Mouse (Mus musculus) neural tube, embryonic 14.5 days (tissue): ENCODE measurements around the gene Ptrh1. TPM values are rescaled to one million over a fixed set of nuclear protein-coding genes. Genes with fewer than 3 reads are reported as not detected.
A peak's percentile ranks its signal among the peaks of the same experiment; 100 is the strongest.

Experiments
- ATAC-seq: fragments of 200-750 bp; cut with Nextera tagmentation; 2 replicates; pipeline ENCODE4 v1.8.0; 2017; ENCODE audit warnings: low read depth, mild to moderate bottlenecking, moderate TSS enrichment, moderate library complexity
- H3K27ac ChIP-seq: fragments of 300-500 bp; sonication (generic); 2 replicates; pipeline ENCODE4 v1.5.1; 2014; ENCODE audit warnings: low read depth, mild to moderate bottlenecking, control low read depth, low read length, moderate library complexity, mixed read lengths
- H3K27me3 ChIP-seq: fragments of 300-500 bp; sonication (generic); 2 replicates; pipeline ENCODE4 v1.6.1; 2014; ENCODE audit warnings: low read length; ENCODE audit not compliant: control insufficient read depth, insufficient read depth
- H3K36me3 ChIP-seq: fragments of 300-500 bp; sonication (generic); 2 replicates; pipeline ENCODE4 v1.6.1; 2014; ENCODE audit warnings: low read length, mixed read lengths; ENCODE audit not compliant: control insufficient read depth, insufficient read depth
- H3K4me1 ChIP-seq: fragments of 300-500 bp; sonication (generic); 2 replicates; pipeline ENCODE4 v1.6.1; 2014; ENCODE audit warnings: low read length; ENCODE audit not compliant: control insufficient read depth, insufficient read depth
- H3K4me2 ChIP-seq: fragments of 300-500 bp; sonication (generic); 2 replicates; pipeline ENCODE4 v1.6.1; 2014; ENCODE audit warnings: mild to moderate bottlenecking, low read depth, low read length, control low read depth
- H3K4me3 ChIP-seq: fragments of 300-500 bp; sonication (generic); 2 replicates; pipeline ENCODE4 v1.5.1; 2014; ENCODE audit warnings: low read depth, low read length, control low read depth, mixed read lengths
- H3K9ac ChIP-seq: fragments of 300-500 bp; sonication (generic); replicated peaks from 2 replicates; pipeline ENCODE4 v1.6.1; 2014; ENCODE audit warnings: low read depth, mild to moderate bottlenecking, control low read depth, low read length, mixed read lengths
- H3K9me3 ChIP-seq: fragments of 300-500 bp; sonication (generic); 2 replicates; pipeline ENCODE4 v1.6.1; 2016; ENCODE audit warnings: low read length; ENCODE audit not compliant: control insufficient read depth
- WGBS: fragments of 180-500 bp; shearing (Covaris S2); extraction: QIAGEN DNeasy Blood & Tissue Kit; methylation state at CpG from one replicate; pipeline ENCODE4 v1.1.7; 2014; 5-methylcytosine and 5-hydroxymethylcytosine counted together
- polyA plus RNA-seq: library from polyadenylated mRNA; unstranded; fragments of >200 nt; fragmentation: Nextera tagmentation; extraction: Ambion mirVana; gene quantifications from 2 replicates; pipeline ENCODE4 v1.2.1, GENCODE M21; 2014

The Ptrh1 gene
- polyA plus RNA-seq, 1 experiment from 2014 or later: 4.8 TPM

- no peak overlapping the region for H3K27ac ChIP-seq
- H3K4me1 ChIP-seq: peaks cover 7% of the 10 kb centered on the region
- 0 out of 2 replicates have a peak, but pooled peaks cover 7% of the 10 kb centered on the region for H3K36me3 ChIP-seq
- H3K9me3 ChIP-seq: no peaks in the 10 kb centered on the region
- H3K9ac ChIP-seq: no peak overlapping the region
- no peak overlapping the region for H3K4me2 ChIP-seq
- WGBS: 85% methylated on average over 6 of the region's 6 CpGs
- no peaks in the 10 kb centered on the region for H3K27me3 ChIP-seq
- no peak overlapping the region for H3K4me3 ChIP-seq
- ATAC-seq: no peak
Observed at GRCm38 (mm10) chr2:32822643-32823042, 47.1 kb downstream of the Ptrh1 start.

- Histone ChIP-seq H3K9ac (no peak overlapping the region), H3K27me3 (no peaks in the 10 kb centered on the region), H3K27ac (no peak overlapping the region), H3K9me3 (no peaks in the 10 kb centered on the region), H3K4me3 (no peak overlapping the region), H3K4me2 (no peak overlapping the region), H3K36me3 (0 out of 2 replicates have a peak, but pooled peaks cover 6% of the 10 kb centered on the region), H3K4me1 (peaks cover 7% of the 10 kb centered on the region)
- ATAC-seq: no peak
- 30% methylated on average over 11 of the region's 11 CpGs for WGBS
Observed at GRCm38 (mm10) chr2:32823153-32823552, 47.6 kb downstream of the Ptrh1 start.

- 35% methylated on average over 8 of the region's 8 CpGs for WGBS
- Histone ChIP-seq H3K36me3 (0 out of 2 replicates have a peak, but pooled peaks cover 4% of the 10 kb centered on the region), H3K27me3 (no peaks in the 10 kb centered on the region), H3K4me1 (peaks cover 7% of the 10 kb centered on the region), H3K9ac (no peak overlapping the region), H3K9me3 (no peaks in the 10 kb centered on the region), H3K4me2 (no peak overlapping the region), H3K4me3 (no peak overlapping the region), H3K27ac (no peak overlapping the region)
- no peak for ATAC-seq
Observed at GRCm38 (mm10) chr2:32823579-32824154, 48.1 kb downstream of the Ptrh1 start.

GRCm38 (mm10) chr2:32824181-32824580, 48.6 kb downstream of the Ptrh1 start:
- no peak overlapping the region for H3K4me2 ChIP-seq
- H3K9ac ChIP-seq: no peak overlapping the region

GRCm38 (mm10) chr2:32824778-32825177, 49.2 kb downstream of the Ptrh1 start:
- Histone ChIP-seq H3K27ac (no peak overlapping the region), H3K9me3 (no peaks in the 10 kb centered on the region), H3K4me1 (peaks cover 7% of the 10 kb centered on the region), H3K9ac (no peak overlapping the region), H3K36me3 (0 out of 2 replicates have a peak, but pooled peaks cover 4% of the 10 kb centered on the region), H3K4me2 (no peak overlapping the region), H3K27me3 (no peaks in the 10 kb centered on the region), H3K4me3 (no peak overlapping the region)
- ATAC-seq: no peak
- WGBS: 96% methylated on average over 1 of the region's 1 CpGs

More at GRCm38 (mm10) chr2:32824181-32824580, 48.6 kb downstream of the Ptrh1 start:
- no peak for ATAC-seq
- H3K27me3 ChIP-seq: no peaks in the 10 kb centered on the region
- H3K27ac ChIP-seq: 0 out of 2 replicates have a peak overlapping the region, but pooled peaks have one; percentile 2
- peaks cover 7% of the 10 kb centered on the region for H3K4me1 ChIP-seq
- H3K9me3 ChIP-seq: no peaks in the 10 kb centered on the region
- 19% methylated on average over 8 of the region's 8 CpGs for WGBS
- H3K4me3 ChIP-seq: no peak overlapping the region
- 0 out of 2 replicates have a peak, but pooled peaks cover 4% of the 10 kb centered on the region for H3K36me3 ChIP-seq

- Histone ChIP-seq H3K27ac (no peak overlapping the region), H3K4me1 (peaks cover 7% of the 10 kb centered on the region), H3K9ac (no peak overlapping the region), H3K36me3 (0 out of 2 replicates have a peak, but pooled peaks cover 4% of the 10 kb centered on the region), H3K4me3 (no peak overlapping the region), H3K9me3 (no peaks in the 10 kb centered on the region), H3K4me2 (no peak overlapping the region), H3K27me3 (no peaks in the 10 kb centered on the region)
- no peak for ATAC-seq
- WGBS: 84% methylated on average over 6 of the region's 6 CpGs
Observed at GRCm38 (mm10) chr2:32825796-32826195, 50.2 kb downstream of the Ptrh1 start.

Other genes starting within 250 kb of the Ptrh1 start
- gene Fam102a, start 240.5 kb upstream of the Ptrh1 start, polyA plus RNA-seq: 6.7 and 7.3 TPM in 2 replicates
- 143 and 157 TPM in 2 replicates for gene Dpm2, start 204.9 kb upstream of the Ptrh1 start, polyA plus RNA-seq
- gene Pip5kl1, start 201.0 kb upstream of the Ptrh1 start, polyA plus RNA-seq: 12.4 and 17.1 TPM in 2 replicates
- gene 9430097D07Rik, start 200.1 kb upstream of the Ptrh1 start, polyA plus RNA-seq: 0.98 and 1.2 TPM in 2 replicates
- 30.4 and 35.1 TPM in 2 replicates for gene St6galnac4, start 188.7 kb upstream of the Ptrh1 start, polyA plus RNA-seq
- 5.2 and 5.4 TPM in 2 replicates for gene St6galnac6, start 176.1 kb upstream of the Ptrh1 start, polyA plus RNA-seq
- gene Ak1, start 154.0 kb upstream of the Ptrh1 start, polyA plus RNA-seq: 78.6 and 85.0 TPM in 2 replicates
- gene Eng, start 129.2 kb upstream of the Ptrh1 start, polyA plus RNA-seq: 13.0 and 22.9 TPM in 2 replicates
- gene Fpgs, start 71.6 kb upstream of the Ptrh1 start, polyA plus RNA-seq: 14.6 and 15.3 TPM in 2 replicates
- 54.4 and 57.5 TPM in 2 replicates for gene Cdk9, start 62.7 kb upstream of the Ptrh1 start, polyA plus RNA-seq
- 41.2 and 51.2 TPM in 2 replicates for gene Sh2d3c, start 54.7 kb upstream of the Ptrh1 start, polyA plus RNA-seq
- 3.9 TPM in 2 replicates for gene 6330409D20Rik, start 34.8 kb upstream of the Ptrh1 start, polyA plus RNA-seq
- 56.0 and 57.6 TPM in 2 replicates for gene Tor2a, start 18.6 kb upstream of the Ptrh1 start, polyA plus RNA-seq
- 0.36 and 0.82 TPM in 2 replicates for gene Ttc16, start 153 bp upstream of the Ptrh1 start, polyA plus RNA-seq
- 0.48 TPM in 2 replicates for gene Cfap157, start 8.6 kb downstream of the Ptrh1 start, polyA plus RNA-seq
- gene Stxbp1, start 71.5 kb downstream of the Ptrh1 start, polyA plus RNA-seq: 290 and 312 TPM in 2 replicates
- gene Fam129b, start 100.3 kb downstream of the Ptrh1 start, polyA plus RNA-seq: 11.8 and 18.3 TPM in 2 replicates
- gene Rpl12, start 185.8 kb downstream of the Ptrh1 start, polyA plus RNA-seq: 99.4 and 113 TPM in 2 replicates
- 19.3 and 22.8 TPM in 2 replicates for gene Lrsam1, start 185.8 kb downstream of the Ptrh1 start, polyA plus RNA-seq
- gene Slc2a8, start 206.3 kb downstream of the Ptrh1 start, polyA plus RNA-seq: 17.6 and 21.2 TPM in 2 replicates